Mouse (Mus musculus) spleen, adult 2 months (tissue): ENCODE results near the gene Igfbp2. TPM values are rescaled to one million over a fixed set of nuclear protein-coding genes. Genes with fewer than 3 reads are reported as not detected.

ENCODE experiments used
- DNase-seq, 2 experiments: peaks; one replicate each; pipeline versions ENCODE4 v3.0.0 to v3.0.0-alpha.2; 2012 to 2021; ENCODE audit warnings: low spot score in 2 of 2, low read depth in 1 of 2
- H3K27ac ChIP-seq: fragments of 200-500 bp; 2 replicates; pipeline ENCODE4 v1.5.1; 2012; ENCODE audit warnings: low read length, inconsistent platforms; ENCODE audit not compliant: insufficient read depth
- H3K27me3 ChIP-seq: fragments of 200-500 bp; 2 replicates; pipeline ENCODE4 v1.6.1; 2012; ENCODE audit warnings: mild to moderate bottlenecking, moderate library complexity, low read length, inconsistent platforms; ENCODE audit not compliant: control insufficient read depth, insufficient read depth
- H3K36me3 ChIP-seq: fragments of 200-500 bp; 2 replicates; pipeline ENCODE4 v1.6.1; 2012; ENCODE audit warnings: mild to moderate bottlenecking, low read length, inconsistent platforms; ENCODE audit not compliant: control insufficient read depth, insufficient read depth
- H3K4me1 ChIP-seq: fragments of 200-500 bp; 2 replicates; pipeline ENCODE4 v1.6.1; 2011; ENCODE audit warnings: inconsistent platforms; ENCODE audit not compliant: control insufficient read depth, insufficient read depth, insufficient read length
- H3K4me3 ChIP-seq: fragments of 200-500 bp; 2 replicates; pipeline ENCODE4 v1.5.1; 2011; ENCODE audit warnings: mild to moderate bottlenecking, inconsistent platforms; ENCODE audit not compliant: insufficient read depth, insufficient read length; ENCODE audit errors: extremely low read depth
- CTCF ChIP-seq: fragments of 200-500 bp; IDR thresholded peaks from 2 replicates; pipeline ENCODE4 v1.5.1; 2011; ENCODE audit warnings: mild to moderate bottlenecking, inconsistent platforms; ENCODE audit not compliant: insufficient read depth, insufficient read length, insufficient replicate concordance; ENCODE audit errors: extremely low read depth
- POLR2A ChIP-seq: fragments of 200-500 bp; IDR thresholded peaks from 2 replicates; pipeline ENCODE4 v1.6.1; 2011; ENCODE audit warnings: low read depth, low read length, inconsistent platforms
- WGBS: fragments of 180-500 bp; shearing (Covaris S2); methylation state at CpG from one replicate; pipeline ENCODE4 v1.1.7; 2018; 5-methylcytosine and 5-hydroxymethylcytosine counted together
- polyA plus RNA-seq: library from polyadenylated mRNA; depleted of rRNA; stranded (reverse); fragments of >200 nt; gene quantifications from 2 replicates; pipeline ENCODE4 v1.2.3, GENCODE M21; 2012

The Igfbp2 gene
- polyA plus RNA-seq, 1 experiment: 7.5 TPM

DNA sequence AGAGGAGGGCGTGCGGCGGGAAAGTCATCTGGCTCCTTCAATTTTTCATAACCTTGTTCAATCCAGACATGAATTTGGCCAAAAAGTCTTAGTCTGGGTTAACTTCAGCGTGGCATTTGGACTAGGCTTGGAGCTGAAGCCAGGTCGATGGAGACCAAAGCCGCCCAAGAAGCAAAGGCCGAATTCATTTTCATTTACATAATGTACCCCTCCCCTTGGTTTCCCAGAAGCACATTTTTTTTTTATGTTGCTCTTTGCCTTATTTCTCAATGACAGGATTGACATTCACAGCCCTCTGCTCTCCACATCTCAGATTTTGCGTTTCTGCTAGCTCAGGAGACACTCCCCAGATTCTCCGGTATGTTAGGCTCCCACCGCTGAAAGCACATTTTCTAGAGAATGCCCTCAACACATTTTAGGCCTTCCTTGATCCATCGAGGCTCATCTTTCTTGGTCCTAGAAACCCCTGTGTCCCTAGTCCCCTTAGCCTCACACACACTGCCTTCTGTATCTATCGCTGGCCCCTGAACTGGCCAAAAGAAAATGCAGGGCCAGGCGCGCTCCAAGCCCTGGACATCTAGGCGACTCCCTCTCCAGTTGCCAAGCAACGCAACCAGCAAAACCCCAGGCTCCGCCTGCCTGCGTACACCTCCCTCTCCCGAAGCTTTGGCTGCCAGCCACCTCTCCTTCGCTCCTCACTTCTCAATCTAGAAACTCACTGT, 46.5 kb downstream of the Igfbp2 start:
- Histone ChIP-seq H3K4me3 (peak overlapping the region; percentile 47; the same call in 1 of the 2 replicates), H3K27me3 (peaks cover 23% of the 10 kb centered on the region), H3K4me1 (no peaks in the 10 kb centered on the region), H3K27ac (no peak overlapping the region), H3K36me3 (no peaks in the 10 kb centered on the region)
- no peak for DNase-seq
- no peak for TF ChIP-seq CTCF
- TF ChIP-seq POLR2A: no peak
- WGBS: 2% methylated on average over 20 of the region's 20 CpGs

DNA sequence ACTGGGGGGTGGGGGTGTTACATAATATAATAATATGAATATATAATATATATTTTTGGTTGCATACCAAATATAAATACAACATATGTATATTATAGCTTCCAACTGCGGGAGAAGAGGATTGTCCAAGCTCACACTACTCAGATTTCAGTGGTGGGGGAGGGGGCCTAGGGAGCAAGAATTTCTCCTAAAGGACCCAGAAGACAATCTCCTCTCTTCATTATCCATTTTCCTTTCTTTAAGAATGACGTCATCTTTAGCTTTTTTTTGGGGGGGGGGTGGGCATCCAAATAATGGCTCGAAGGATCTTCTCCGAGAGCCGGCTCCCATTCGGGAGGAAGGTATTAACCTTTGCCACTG, 47.0 kb downstream of the Igfbp2 start:
- H3K4me1 ChIP-seq: no peaks in the 10 kb centered on the region
- H3K4me3 ChIP-seq: 0 out of 2 replicates have a peak overlapping the region, but pooled peaks have one; percentile 2
- 3% methylated on average over 6 of the region's 6 CpGs for WGBS
- peaks cover 23% of the 10 kb centered on the region for H3K27me3 ChIP-seq
- H3K27ac ChIP-seq: no peak overlapping the region
- DNase-seq: no peak
- TF ChIP-seq POLR2A (no peak), CTCF (no peak)
- H3K36me3 ChIP-seq: no peaks in the 10 kb centered on the region

DNA sequence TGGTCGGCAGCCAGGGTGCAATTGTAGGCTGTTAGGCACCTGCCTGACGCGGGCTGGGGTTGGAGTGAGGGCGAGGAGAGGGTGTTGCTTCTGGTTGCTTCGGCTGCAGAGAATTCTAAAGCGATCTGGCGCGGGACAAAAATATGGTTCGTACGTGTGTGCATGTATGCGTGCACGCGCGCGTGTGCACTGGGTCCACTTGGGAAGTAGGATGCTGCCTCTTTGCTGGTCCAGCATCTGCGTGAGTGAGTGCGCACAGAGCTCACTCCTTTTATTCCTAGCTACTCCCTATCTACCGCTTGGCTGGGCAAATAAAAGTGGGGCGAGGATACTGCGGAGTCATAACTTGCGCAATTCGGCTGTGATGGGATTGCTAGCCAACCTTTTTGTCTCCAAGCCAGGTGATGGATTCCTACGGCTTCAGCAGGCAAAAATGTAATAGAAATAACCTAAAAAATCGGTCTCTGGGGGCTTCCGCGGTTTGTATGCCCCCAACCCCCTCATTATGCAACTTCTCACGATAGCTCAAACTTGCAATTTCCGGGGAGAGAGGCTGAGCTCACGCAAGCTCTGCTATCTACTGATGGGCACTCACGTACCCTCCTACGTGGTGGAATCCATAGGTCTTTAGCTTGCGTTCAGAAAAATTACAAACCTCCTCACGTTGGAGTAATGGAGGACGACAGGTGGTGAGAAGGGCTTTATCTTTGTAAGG, 47.6 kb downstream of the Igfbp2 start:
- peaks cover 23% of the 10 kb centered on the region for H3K27me3 ChIP-seq
- TF ChIP-seq CTCF: no peak
- no peak for TF ChIP-seq POLR2A
- H3K4me3 ChIP-seq: 0 out of 2 replicates have a peak overlapping the region, but pooled peaks have one; percentile 2
- H3K27ac ChIP-seq: no peak overlapping the region
- H3K4me1 ChIP-seq: no peaks in the 10 kb centered on the region
- no peaks in the 10 kb centered on the region for H3K36me3 ChIP-seq
- no peak for DNase-seq
- 3% methylated on average over 34 of the region's 34 CpGs for WGBS

DNA sequence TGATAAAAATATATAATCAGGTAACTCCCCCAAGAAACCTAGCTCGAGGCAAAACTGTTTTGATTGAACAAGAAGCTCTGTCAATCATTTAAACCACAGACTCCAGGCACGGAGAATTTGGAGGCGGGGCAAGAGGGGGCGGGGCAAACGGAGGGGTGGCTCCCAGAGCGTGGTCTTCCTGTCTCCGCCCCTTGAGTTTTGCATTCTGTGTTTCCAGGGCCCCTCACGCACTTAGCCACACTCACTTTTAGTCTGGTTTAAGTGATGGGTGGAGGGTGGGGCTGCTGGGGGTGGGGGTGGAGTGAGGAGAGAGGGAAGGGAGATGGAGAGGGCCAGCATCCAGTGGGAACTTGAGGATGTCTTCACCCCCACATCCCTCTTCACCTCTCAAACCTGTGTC, 48.2 kb downstream of the Igfbp2 start:
- WGBS: under 1% methylated on average over 8 of the region's 8 CpGs
- Histone ChIP-seq H3K27ac (no peak overlapping the region), H3K4me1 (no peaks in the 10 kb centered on the region), H3K4me3 (no peak overlapping the region), H3K27me3 (peaks cover 23% of the 10 kb centered on the region), H3K36me3 (no peaks in the 10 kb centered on the region)
- no peak for DNase-seq
- TF ChIP-seq CTCF: no peak
- no peak for TF ChIP-seq POLR2A

DNA sequence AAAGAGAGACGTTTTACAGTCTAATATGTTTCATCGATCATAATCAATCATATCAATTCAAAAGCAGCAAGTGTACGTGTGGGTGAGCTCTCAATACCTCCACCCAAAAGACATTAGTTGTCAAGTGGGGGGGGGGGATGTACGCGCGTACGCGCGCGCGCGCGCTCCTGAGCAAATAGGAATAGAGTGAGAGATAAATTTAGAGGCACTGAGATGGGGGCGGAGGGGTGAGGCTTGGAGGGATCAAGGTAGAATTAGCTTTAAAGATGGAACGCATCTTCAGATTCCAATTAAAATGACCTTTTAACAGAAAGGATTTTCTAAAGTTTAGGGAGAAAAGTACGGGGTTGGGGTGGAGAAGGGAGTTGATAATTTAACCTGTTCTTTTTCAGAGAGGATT, 48.8 kb downstream of the Igfbp2 start:
- no peaks in the 10 kb centered on the region for H3K4me1 ChIP-seq
- 4% methylated on average over 16 of the region's 16 CpGs for WGBS
- H3K27ac ChIP-seq: no peak overlapping the region
- H3K36me3 ChIP-seq: no peaks in the 10 kb centered on the region
- peaks cover 23% of the 10 kb centered on the region for H3K27me3 ChIP-seq
- DNase-seq: no peak
- no peak overlapping the region for H3K4me3 ChIP-seq
- TF ChIP-seq POLR2A (no peak), CTCF (no peak)

DNA sequence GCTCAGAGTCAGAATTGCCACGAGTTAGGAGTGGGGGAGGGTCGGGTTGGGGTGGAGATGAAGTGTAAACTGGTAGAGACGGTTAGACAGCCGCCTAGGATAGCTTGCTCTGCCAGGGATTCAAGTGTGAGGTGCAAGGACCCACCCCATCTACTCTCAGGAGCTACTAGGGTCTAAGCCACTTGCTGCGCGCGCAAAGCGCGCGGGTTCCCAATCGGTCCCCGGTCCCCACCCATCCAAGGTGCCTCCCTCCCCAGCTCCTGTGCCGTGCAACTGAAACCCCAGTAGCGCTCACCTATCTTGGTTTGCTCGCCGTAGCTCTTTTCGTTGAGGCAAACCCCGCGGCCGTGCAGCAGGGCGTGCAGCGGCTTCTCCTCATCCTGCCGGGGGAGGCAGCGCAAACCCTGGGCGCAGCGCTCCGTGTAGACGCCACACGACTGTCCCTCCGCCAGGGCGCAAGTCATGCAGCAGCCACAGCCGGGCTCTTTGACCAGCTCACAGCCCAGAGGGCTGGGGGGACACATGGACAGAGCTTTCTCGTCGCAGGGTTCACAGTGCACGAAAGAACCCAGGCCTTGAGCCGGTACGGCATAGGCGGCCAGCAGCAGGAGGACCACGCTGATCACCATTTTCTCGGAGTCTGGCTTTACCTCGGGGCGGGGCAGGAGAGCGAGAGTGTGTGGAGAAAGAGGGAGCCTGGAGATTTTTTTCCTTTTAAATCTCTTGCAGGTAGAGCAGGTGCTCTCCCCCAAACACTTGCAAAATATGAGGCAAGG, 49.4 kb downstream of the Igfbp2 start:
- WGBS: 3% methylated on average over 43 of the region's 43 CpGs
- H3K27me3 ChIP-seq: peaks cover 23% of the 10 kb centered on the region
- H3K4me3 ChIP-seq: no peak overlapping the region
- no peaks in the 10 kb centered on the region for H3K4me1 ChIP-seq
- TF ChIP-seq POLR2A (no peak), CTCF (no peak)
- H3K27ac ChIP-seq: no peak overlapping the region
- DNase-seq: no peak
- no peaks in the 10 kb centered on the region for H3K36me3 ChIP-seq
